Mouse (Mus musculus): ENCODE measurements around the gene Golga1.

DNA sequence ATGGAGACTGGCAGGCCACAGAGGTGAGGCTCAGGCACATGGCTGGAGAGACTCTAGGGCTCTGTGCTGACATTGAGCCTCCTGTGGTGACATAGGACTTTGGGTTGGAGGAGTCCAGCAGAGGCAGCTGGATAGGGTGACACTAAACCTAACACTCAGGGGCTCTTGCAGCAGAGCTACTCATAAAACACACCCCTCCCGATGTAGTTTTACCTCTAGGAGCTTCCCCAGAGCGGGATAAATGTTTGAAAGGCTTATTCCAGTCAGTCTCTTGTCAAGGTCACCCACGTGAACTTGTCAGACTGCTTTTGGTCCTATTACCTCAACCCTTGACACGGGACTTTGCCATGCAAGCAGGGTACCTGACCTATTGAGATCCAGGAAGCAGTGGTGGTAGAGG, 66.0 kb downstream of the Golga1 start:
- TF ChIP-seq CTCF (IDR thresholded peaks at IDR 0.05; ENCODE audit: extremely low read depth, insufficient read depth, insufficient read length, insufficient replicate concordance) (no peak), POLR2A (IDR thresholded peaks at IDR 0.05; ENCODE audit: low read depth, low read length) (no peak)
